Mouse (Mus musculus) stomach, postnatal 0 days (tissue): ENCODE measurements around the gene Nlrx1.

Source experiments
- CTCF ChIP-seq: IDR thresholded peaks from 2 replicates; pipeline ENCODE4 v1.5.1; 2016; ENCODE audit warnings: antibody characterized with exemption, low read depth, mild to moderate bottlenecking, moderate library complexity
- EP300 ChIP-seq: optimal IDR thresholded peaks from 2 replicates; pipeline ENCODE3; 2016; ENCODE audit warnings: antibody characterized with exemption

GRCm38 (mm10) chr9:44233021-44233801 is 35.2 kb downstream of the Nlrx1 start:
- no peak for TF ChIP-seq CTCF
- TF ChIP-seq EP300 = no peak
